Mouse (Mus musculus) midbrain, embryonic 15.5 days (tissue): ENCODE data around the gene Plpp7. TPM values are rescaled to one million over a fixed set of nuclear protein-coding genes. Genes with fewer than 3 reads are reported as not detected.
A peak's percentile ranks its signal among the peaks of the same experiment; 100 is the strongest.

ENCODE experiments used
- ATAC-seq: fragments of 200-750 bp; cut with Nextera tagmentation; replicated peaks from 2 replicates; pipeline ENCODE4 v1.8.0; 2017; ENCODE audit warnings: moderate TSS enrichment
- H3K27ac ChIP-seq: fragments of 300-500 bp; sonication (generic); 2 replicates; pipeline ENCODE4 v1.5.1; 2015; ENCODE audit warnings: mild to moderate bottlenecking, inconsistent platforms
- H3K27me3 ChIP-seq: fragments of 300-500 bp; sonication (generic); replicated peaks from 2 replicates; pipeline ENCODE4 v1.6.1; 2015; ENCODE audit warnings: inconsistent platforms
- H3K36me3 ChIP-seq: fragments of 300-500 bp; sonication (generic); replicated peaks from 2 replicates; pipeline ENCODE4 v1.6.1; 2015; ENCODE audit warnings: inconsistent platforms
- H3K4me1 ChIP-seq: fragments of 300-500 bp; sonication (generic); 2 replicates; pipeline ENCODE4 v1.6.1; 2015; ENCODE audit warnings: inconsistent platforms
- H3K4me2 ChIP-seq: fragments of 300-500 bp; sonication (generic); 2 replicates; pipeline ENCODE4 v1.6.1; 2015; ENCODE audit warnings: inconsistent platforms, mild to moderate bottlenecking, moderate library complexity
- H3K4me3 ChIP-seq: fragments of 300-500 bp; sonication (generic); 2 replicates; pipeline ENCODE4 v1.5.1; 2015; ENCODE audit warnings: mild to moderate bottlenecking, inconsistent platforms
- H3K9ac ChIP-seq: fragments of 300-500 bp; sonication (generic); 2 replicates; pipeline ENCODE4 v1.6.1; 2015; ENCODE audit warnings: mild to moderate bottlenecking, inconsistent platforms
- H3K9me3 ChIP-seq: fragments of 300-500 bp; sonication (generic); 2 replicates; pipeline ENCODE4 v1.6.1; 2016; ENCODE audit warnings: inconsistent platforms
- WGBS: fragments of 180-500 bp; shearing (Covaris S2); methylation state at CpG from one replicate; pipeline ENCODE4 v1.1.7; 2015; ENCODE audit warnings: mixed read lengths; 5-methylcytosine and 5-hydroxymethylcytosine counted together
- polyA plus RNA-seq: library from polyadenylated mRNA; unstranded; fragments of >200 nt; fragmentation: Nextera tagmentation; extraction: Ambion mirVana; gene quantifications from 2 replicates; pipeline ENCODE4 v1.2.1, GENCODE M21; 2015

Gene Plpp7
- polyA plus RNA-seq, 1 experiment from 2014 or later: 25.7 TPM

- WGBS: 4% methylated on average over 12 of the region's 12 CpGs
- no peak overlapping the region for H3K9ac ChIP-seq
- no peaks in the 10 kb centered on the region for H3K9me3 ChIP-seq
- H3K36me3 ChIP-seq: no peaks in the 10 kb centered on the region
- peaks cover 9% of the 10 kb centered on the region for H3K4me1 ChIP-seq
- no peaks in the 10 kb centered on the region for H3K27me3 ChIP-seq
- no peak overlapping the region for H3K4me3 ChIP-seq
- no peak overlapping the region for H3K27ac ChIP-seq
- no peak for ATAC-seq
- no peak overlapping the region for H3K4me2 ChIP-seq
These were observed 37.3 kb downstream of the Plpp7 start for GRCm38 (mm10) chr2:32132567-32132992.

- Histone ChIP-seq H3K4me3 (no peak overlapping the region), H3K27ac (no peak overlapping the region), H3K4me2 (no peak overlapping the region), H3K4me1 (peaks cover 14% of the 10 kb centered on the region), H3K9ac (no peak overlapping the region), H3K27me3 (no peaks in the 10 kb centered on the region), H3K36me3 (no peaks in the 10 kb centered on the region), H3K9me3 (no peaks in the 10 kb centered on the region)
- 8% methylated on average over 2 of the region's 2 CpGs for WGBS
- no peak for ATAC-seq
These were observed 38.7 kb downstream of the Plpp7 start for GRCm38 (mm10) chr2:32134039-32134438.

GRCm38 (mm10) chr2:32137667-32138266 is 42.4 kb downstream of the Plpp7 start:
- Histone ChIP-seq H3K9ac (peak overlapping the region; percentile 47), H3K27ac (peak overlapping the region; percentile 75), H3K4me2 (peak overlapping the region; percentile 83), H3K9me3 (no peaks in the 10 kb centered on the region), H3K4me3 (peak overlapping the region; percentile 43), H3K4me1 (peaks cover 15% of the 10 kb centered on the region), H3K36me3 (no peaks in the 10 kb centered on the region), H3K27me3 (no peaks in the 10 kb centered on the region)
- WGBS: under 1% methylated on average over 40 of the region's 40 CpGs
- peak; percentile 98 for ATAC-seq

GRCm38 (mm10) chr2:32139377-32139776 is 44.0 kb downstream of the Plpp7 start:
- Histone ChIP-seq H3K4me2 (no peak overlapping the region), H3K27me3 (no peaks in the 10 kb centered on the region), H3K4me1 (peaks cover 15% of the 10 kb centered on the region), H3K9ac (no peak overlapping the region), H3K9me3 (no peaks in the 10 kb centered on the region), H3K36me3 (no peaks in the 10 kb centered on the region), H3K27ac (no peak overlapping the region), H3K4me3 (no peak overlapping the region)
- ATAC-seq: no peak
- 72% methylated on average over 5 of the region's 5 CpGs for WGBS

- WGBS: 4% methylated on average over 4 of the region's 4 CpGs
- H3K9ac ChIP-seq: no peak overlapping the region
- peaks cover 15% of the 10 kb centered on the region for H3K4me1 ChIP-seq
- H3K27me3 ChIP-seq: no peaks in the 10 kb centered on the region
- no peak overlapping the region for H3K4me3 ChIP-seq
- no peaks in the 10 kb centered on the region for H3K9me3 ChIP-seq
- no peak overlapping the region for H3K4me2 ChIP-seq
- H3K27ac ChIP-seq: no peak overlapping the region
- no peak for ATAC-seq
- no peaks in the 10 kb centered on the region for H3K36me3 ChIP-seq
These were observed 45.2 kb downstream of the Plpp7 start for GRCm38 (mm10) chr2:32140498-32140934.

- ATAC-seq: no peak
- 85% methylated on average over 6 of the region's 6 CpGs for WGBS
- Histone ChIP-seq H3K27ac (no peak overlapping the region), H3K4me1 (peaks cover 15% of the 10 kb centered on the region), H3K4me3 (no peak overlapping the region), H3K36me3 (no peaks in the 10 kb centered on the region), H3K9me3 (no peaks in the 10 kb centered on the region), H3K9ac (no peak overlapping the region), H3K27me3 (no peaks in the 10 kb centered on the region), H3K4me2 (no peak overlapping the region)
These were observed 46.3 kb downstream of the Plpp7 start for GRCm38 (mm10) chr2:32141602-32142001.

- H3K27ac ChIP-seq: no peak overlapping the region
- no peaks in the 10 kb centered on the region for H3K27me3 ChIP-seq
- no peaks in the 10 kb centered on the region for H3K36me3 ChIP-seq
- ATAC-seq: no peak
- no peak overlapping the region for H3K4me3 ChIP-seq
- peaks cover 9% of the 10 kb centered on the region for H3K4me1 ChIP-seq
- H3K4me2 ChIP-seq: no peak overlapping the region
- H3K9me3 ChIP-seq: no peaks in the 10 kb centered on the region
- no peak overlapping the region for H3K9ac ChIP-seq
- WGBS: 64% methylated on average over 6 of the region's 6 CpGs
These were observed 47.0 kb downstream of the Plpp7 start for GRCm38 (mm10) chr2:32142368-32142767.

- Histone ChIP-seq H3K4me3 (no peak overlapping the region), H3K4me1 (peaks cover 4% of the 10 kb centered on the region; the same call in 1 of the 2 replicates), H3K36me3 (no peaks in the 10 kb centered on the region), H3K4me2 (no peak overlapping the region), H3K27ac (no peak overlapping the region), H3K9me3 (no peaks in the 10 kb centered on the region), H3K9ac (no peak overlapping the region), H3K27me3 (no peaks in the 10 kb centered on the region)
- ATAC-seq: no peak
- WGBS: 87% methylated on average over 5 of the region's 5 CpGs
These were observed 49.3 kb downstream of the Plpp7 start for GRCm38 (mm10) chr2:32144633-32145032.

- H3K36me3 ChIP-seq: no peaks in the 10 kb centered on the region
- no peak overlapping the region for H3K9ac ChIP-seq
- no peak overlapping the region for H3K4me2 ChIP-seq
- peaks cover 10% of the 10 kb centered on the region for H3K4me1 ChIP-seq
- ATAC-seq: no peak
- H3K27me3 ChIP-seq: no peaks in the 10 kb centered on the region
- H3K9me3 ChIP-seq: no peaks in the 10 kb centered on the region
- no peak overlapping the region for H3K4me3 ChIP-seq
- WGBS: 67% methylated on average over 5 of the region's 5 CpGs
- H3K27ac ChIP-seq: no peak overlapping the region
These were observed 51.4 kb downstream of the Plpp7 start for GRCm38 (mm10) chr2:32146617-32147162.

- no peak; the same call in 1 of the 2 replicates for ATAC-seq
- no peaks in the 10 kb centered on the region for H3K9me3 ChIP-seq
- H3K4me3 ChIP-seq: peak overlapping the region; percentile 94
- H3K4me2 ChIP-seq: peak overlapping the region; percentile 93
- no peaks in the 10 kb centered on the region for H3K36me3 ChIP-seq
- 22% methylated on average over 1 of the region's 1 CpGs for WGBS
- no peaks in the 10 kb centered on the region for H3K27me3 ChIP-seq
- H3K27ac ChIP-seq: peak overlapping the region; percentile 99
- H3K4me1 ChIP-seq: peaks cover 42% of the 10 kb centered on the region
- H3K9ac ChIP-seq: peak overlapping the region; percentile 98
These were observed 54.8 kb downstream of the Plpp7 start for GRCm38 (mm10) chr2:32150135-32150534.

GRCm38 (mm10) chr2:32150562-32150923 is 55.2 kb downstream of the Plpp7 start:
- Histone ChIP-seq H3K27ac (peak overlapping the region; percentile 99), H3K9me3 (no peaks in the 10 kb centered on the region), H3K4me1 (peaks cover 46% of the 10 kb centered on the region), H3K36me3 (no peaks in the 10 kb centered on the region), H3K9ac (peak overlapping the region; percentile 98), H3K4me2 (peak overlapping the region; percentile 93), H3K27me3 (no peaks in the 10 kb centered on the region), H3K4me3 (peak overlapping the region; percentile 94)
- peak; percentile 82 for ATAC-seq
- 3% methylated on average over 7 of the region's 7 CpGs for WGBS

- peak; percentile 75 for ATAC-seq
- no peaks in the 10 kb centered on the region for H3K9me3 ChIP-seq
- H3K9ac ChIP-seq: peak within 1 kb of the TSS; percentile 98
- peak within 1 kb of the TSS; percentile 93 for H3K4me2 ChIP-seq
- no peaks in the 10 kb centered on the region for H3K36me3 ChIP-seq
- H3K27me3 ChIP-seq: no peaks in the 10 kb centered on the region
- H3K4me1 ChIP-seq: peaks cover 52% of the 10 kb centered on the region
- WGBS: under 1% methylated on average over 87 of the region's 117 CpGs
- H3K27ac ChIP-seq: peak within 1 kb of the TSS; percentile 99
- H3K4me3 ChIP-seq: peak within 1 kb of the TSS; percentile 94
These were observed 55.8 kb downstream of the Plpp7 start, which contains the start of gene Prrc2b for GRCm38 (mm10) chr2:32150924-32151659. TSS of gene Prrc2b (plus strand) at chr2:32151082.
